Mouse (Mus musculus) c-Kit-positive CD71-positive TER-119-positive erythroid progenitor cells, embryonic 14.5 days (primary cell): ENCODE measurements around the gene Nfib.

ENCODE experiments used
- DNase-seq: peaks from one replicate; pipeline ENCODE4 v3.0.0-alpha.2; 2013; ENCODE audit warnings: low spot score

The Nfib gene

DNA sequence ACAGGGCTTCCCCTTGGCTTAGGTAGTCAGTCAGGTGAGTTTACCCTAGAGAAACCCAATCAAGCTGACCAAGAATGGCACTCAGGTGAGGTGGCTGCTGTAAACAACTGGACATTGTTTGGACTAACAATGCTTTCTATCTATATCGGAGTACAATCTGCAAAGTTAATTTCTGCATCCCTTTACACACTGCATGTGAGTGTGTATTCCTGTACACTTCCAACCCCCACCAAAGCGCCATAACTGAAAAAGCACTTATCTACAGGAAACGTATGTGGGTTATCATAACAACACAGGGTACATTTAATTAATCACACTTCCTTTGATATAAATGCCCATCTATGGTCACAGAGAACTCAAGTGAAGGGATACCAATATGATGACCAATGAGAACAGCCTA is 346.4 kb downstream of the Nfib start:
- DNase-seq: no peak

- no peak for DNase-seq
Observed at GRCm38 (mm10) chr4:82349006-82349405, 356.5 kb downstream of the Nfib start.

DNA sequence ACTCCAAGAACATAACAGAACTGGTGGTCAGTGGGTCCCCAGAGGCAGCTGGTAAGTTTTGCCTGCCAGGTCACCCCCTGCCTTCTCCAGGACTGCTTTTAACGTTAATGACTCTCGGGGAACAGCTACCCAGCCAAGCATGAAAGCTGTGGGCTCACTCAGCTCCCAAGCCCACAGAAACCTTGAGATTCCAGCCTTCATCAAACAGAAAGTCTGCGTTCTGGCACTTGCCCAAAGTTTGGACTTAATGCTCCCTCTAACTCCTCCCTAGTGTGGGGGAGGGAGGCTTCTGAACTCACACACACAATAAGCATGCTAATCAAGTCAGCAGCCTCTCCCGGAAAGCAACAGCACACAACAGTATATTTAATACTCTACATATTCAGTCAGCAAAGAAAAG is 360.8 kb downstream of the Nfib start:
- no peak for DNase-seq

GRCm38 (mm10) chr4:82344224-82344623 is 361.3 kb downstream of the Nfib start:
- DNase-seq: no peak

- DNase-seq: no peak
Observed at GRCm38 (mm10) chr4:82338930-82339329, 366.6 kb downstream of the Nfib start.

DNA sequence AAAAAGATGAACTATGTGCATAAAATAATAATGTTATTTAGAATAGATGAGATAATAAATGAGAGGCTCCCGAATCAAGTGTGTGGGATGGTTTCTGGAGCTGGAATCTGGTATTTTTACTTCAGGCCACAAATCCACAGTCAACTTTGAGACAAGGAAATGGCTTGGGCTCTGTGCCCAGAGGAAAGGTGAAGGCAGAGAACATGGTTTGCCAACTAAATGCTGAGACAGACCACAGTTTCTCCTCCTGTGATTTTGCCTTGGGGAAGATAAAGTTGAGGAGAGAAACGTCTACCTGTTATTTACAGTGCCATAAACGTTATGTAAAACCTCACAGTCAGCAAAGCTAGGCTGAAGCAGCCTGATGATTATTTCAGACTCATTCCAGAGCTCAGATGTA is 367.1 kb downstream of the Nfib start:
- no peak for DNase-seq

DNA sequence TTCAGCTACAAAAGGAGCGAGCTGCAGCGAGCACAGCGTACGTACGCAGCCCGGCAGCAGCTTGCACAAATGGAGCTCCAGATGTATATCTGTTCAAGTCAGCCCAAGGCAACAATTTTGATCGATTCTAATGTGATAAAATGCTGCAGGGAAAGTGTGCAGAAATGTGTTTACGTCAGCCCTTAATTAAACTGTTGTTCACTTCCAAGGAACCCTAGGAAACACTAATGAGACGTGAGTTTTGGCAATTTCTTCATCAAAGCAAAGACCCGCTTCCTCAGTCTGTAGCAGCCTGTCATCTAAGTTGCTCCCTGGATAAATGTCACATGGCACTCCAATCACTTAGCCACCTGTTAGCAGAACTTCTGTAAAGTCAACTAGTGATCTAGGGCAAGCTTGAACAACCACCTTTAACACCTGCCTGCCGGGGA is 368.6 kb downstream of the Nfib start:
- no peak for DNase-seq

DNA sequence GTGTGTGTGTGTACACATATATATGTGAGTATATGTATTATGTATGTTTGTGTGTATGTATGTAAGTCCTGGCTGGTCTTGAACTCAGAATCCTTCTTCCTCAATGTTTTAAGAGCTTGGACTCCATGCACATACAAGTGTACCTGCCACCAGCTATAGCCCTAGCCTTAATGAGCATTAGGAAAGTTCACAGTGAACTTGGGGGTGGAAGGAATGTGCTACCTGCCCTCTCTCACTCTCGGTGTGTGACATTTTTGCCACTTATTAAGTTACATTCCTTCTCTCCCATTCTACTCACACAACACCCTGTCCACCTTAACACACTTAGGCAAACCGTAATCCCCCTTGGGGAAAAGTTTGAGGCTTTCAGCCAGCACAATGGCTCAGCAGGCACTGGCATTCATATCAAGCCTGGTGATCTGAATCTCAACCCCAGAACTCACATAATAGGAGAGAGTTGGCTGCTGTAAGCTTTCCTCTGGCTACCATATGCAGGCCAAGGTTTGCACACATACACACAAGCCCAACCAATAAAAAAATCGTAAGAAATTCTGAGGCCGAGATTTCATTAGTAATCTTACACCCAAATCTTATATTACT is 370.2 kb downstream of the Nfib start:
- DNase-seq: no peak

DNA sequence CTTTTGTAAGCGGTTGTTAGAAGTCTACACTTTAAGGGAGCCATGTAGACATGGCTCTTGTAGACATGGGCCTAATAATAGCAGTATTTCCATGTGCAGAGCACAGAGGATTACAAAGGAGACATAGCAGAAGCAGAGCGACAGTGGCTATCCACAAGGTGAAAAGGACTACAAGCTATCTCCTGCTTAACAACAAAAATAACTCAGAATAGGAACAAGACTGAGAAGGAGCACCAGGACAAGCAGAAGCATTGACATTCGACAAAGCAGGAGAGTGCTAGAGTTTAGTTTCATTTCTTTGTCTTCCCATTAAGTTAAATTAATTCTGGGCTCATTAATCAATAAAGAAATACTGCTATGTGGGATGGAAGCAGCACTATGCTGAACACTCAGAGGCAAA is 372.1 kb downstream of the Nfib start:
- no peak for DNase-seq

DNA sequence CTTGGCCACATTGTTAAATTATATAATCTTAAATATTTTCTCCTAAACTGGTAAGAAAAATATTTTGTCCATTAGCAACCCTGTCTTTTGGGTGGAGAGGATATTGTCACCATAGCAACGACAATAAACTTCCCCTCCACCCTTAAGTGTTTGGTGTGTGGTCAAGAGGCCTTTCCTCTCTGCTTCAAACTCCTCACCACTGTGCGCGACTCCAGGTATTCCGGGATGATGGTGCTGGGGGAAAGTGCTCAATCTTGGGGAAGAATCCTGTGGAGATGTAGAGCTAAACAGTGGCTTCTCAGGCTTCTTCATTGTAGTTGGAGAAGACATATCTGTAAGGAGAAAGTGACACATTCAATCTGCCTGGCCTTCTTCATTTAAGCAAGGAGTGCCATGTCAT is 375.5 kb downstream of the Nfib start:
- DNase-seq: no peak

DNA sequence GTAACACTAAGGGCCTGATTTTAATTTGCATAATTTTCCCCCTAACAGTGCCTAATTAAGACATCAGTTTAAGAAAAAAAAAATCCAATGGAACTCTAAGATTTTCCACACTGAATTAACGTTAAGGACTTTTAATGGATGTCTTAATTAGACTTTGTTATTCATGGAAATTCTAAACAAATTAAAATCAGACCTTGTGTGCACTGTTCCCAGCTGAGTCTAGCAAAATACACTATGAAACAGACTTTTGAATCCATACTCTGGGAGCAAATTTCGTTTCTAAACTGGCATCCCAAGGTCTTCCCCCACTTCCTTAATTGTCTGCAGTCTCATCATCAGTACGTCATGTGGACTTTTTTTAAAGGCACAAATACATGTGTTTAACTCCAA is 379.4 kb downstream of the Nfib start:
- no peak for DNase-seq

- no peak for DNase-seq
Observed at GRCm38 (mm10) chr4:82325409-82326139, 380.0 kb downstream of the Nfib start.

DNA sequence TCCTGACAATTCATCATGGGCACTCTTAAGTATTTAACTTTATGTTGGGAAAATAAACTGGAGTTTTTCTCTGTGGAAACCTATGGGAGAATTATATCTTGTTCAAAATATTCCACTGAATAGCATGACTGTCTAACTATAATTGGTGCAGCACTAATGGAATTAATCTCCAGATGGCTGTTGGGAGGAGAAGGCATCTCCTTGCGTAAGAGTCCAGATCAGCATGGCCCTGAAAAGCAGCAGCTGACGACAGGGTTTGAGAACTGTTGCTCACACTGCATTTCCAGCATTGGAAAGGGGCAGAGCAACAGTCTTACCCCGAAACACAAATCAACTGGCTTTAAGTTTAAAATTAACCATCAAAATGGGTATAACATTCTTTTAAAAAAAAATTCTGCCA is 380.6 kb downstream of the Nfib start:
- no peak for DNase-seq

- DNase-seq: no peak
Observed at GRCm38 (mm10) chr4:82321008-82321407, 384.5 kb downstream of the Nfib start.

DNA sequence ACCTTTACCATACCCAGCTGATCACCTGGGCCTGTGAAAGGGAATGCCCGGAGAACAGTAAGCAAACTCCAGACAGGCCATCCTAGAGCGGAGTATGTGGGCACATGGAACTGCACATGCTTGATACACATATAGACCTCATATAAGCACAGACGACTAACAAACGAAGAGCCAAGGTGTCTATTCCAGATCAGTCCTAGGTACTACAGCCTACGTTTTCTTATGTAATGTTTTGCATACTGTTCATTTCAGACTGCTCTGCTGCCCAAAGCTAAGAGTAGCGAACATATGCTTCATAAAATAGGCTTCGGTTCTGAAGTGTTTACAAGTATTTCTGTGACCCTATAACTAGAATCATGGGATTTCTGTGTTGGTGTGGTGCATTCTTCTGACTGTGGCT is 386.2 kb downstream of the Nfib start:
- DNase-seq: no peak

DNA sequence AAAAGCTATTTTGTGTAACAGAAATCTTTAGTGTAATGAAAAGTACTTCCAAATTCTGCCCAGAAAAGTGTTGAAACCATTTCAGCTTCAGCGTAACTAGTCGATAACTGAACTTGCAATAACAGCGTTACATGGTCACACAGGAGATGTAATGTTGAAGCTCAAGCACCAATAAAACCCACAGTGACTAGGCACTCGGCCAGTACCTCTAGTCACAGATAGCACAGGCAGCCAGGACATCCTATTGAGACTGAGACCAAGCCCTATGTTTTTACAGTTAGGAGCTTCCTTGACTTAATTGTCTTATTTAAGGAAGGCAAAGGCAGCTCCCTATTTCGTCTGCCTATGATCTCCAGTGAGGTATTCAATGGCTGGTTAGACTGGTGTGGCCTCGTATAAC is 389.4 kb downstream of the Nfib start:
- DNase-seq: no peak

DNA sequence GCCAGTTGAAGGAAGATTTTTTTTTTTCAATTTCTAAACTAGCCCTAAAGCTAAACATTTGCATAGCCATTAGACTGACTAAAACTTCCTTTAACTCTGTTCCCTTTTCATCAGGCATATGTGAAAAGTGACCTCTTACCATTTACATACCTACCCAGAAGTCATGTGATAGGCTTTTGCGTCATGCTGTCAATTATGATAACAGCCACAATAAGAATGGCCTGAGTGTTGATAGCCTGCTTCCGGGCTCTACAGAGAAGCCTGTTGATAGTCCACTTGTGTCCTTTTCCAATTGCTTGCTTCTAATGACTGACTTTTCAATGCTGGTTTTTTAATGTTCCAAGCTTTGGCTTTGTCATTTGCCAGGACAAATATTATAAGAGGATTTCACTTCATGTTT is 389.8 kb downstream of the Nfib start:
- no peak for DNase-seq

- DNase-seq: no peak
Observed at GRCm38 (mm10) chr4:82310924-82311734, 394.4 kb downstream of the Nfib start.

DNA sequence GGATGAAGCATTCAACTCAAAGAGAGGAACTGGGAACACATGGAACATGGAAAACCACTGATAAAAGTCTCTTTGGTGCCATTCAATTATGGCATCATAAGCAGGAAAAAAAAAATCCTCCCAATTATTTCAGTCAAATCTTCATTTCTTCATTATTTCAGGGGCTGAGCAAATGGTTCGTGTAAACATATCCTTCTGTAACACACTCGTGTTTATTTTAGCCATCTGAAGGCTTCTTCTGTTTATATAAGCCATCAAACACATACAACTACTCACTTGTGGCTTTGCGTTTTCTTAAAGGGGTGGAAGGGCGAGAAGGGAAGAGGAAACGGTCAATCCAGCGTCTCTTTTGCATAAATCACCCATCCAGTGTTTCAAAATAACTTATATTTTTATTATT is 399.5 kb downstream of the Nfib start:
- DNase-seq: no peak

DNA sequence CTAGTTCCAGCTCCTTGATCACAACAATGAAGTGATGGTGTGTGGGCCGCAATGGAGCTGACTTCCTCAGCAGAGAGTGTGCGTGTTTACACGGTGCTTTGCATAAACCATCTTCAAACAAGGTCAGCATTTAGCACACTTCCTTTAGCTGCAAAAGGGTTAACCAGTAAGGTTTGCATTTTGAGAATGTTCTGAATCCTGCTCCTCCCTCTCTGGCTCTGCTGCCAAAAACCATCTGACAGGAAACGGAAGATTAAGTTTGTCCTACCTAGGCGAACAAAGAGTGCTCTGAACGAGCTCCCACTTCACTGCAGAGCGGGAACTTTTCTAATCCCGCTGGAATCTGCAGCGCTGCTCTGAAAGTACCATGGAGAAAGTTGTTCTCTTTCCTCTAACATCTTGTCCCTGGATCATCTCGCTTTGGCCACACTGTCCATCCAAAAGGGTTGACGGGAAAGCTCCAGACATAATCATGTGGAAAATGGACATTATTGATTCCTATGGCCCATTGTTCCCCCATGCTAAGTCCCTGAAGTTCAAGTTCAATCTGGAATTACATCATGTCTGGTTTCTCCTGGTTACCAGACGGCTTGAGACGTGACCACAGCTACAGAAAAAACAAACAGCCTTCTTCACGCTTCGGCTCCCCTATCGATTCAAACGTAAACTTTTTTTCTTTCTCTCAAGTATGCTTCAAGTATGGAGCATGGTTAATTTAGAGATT is 401.2 kb downstream of the Nfib start:
- no peak for DNase-seq

DNA sequence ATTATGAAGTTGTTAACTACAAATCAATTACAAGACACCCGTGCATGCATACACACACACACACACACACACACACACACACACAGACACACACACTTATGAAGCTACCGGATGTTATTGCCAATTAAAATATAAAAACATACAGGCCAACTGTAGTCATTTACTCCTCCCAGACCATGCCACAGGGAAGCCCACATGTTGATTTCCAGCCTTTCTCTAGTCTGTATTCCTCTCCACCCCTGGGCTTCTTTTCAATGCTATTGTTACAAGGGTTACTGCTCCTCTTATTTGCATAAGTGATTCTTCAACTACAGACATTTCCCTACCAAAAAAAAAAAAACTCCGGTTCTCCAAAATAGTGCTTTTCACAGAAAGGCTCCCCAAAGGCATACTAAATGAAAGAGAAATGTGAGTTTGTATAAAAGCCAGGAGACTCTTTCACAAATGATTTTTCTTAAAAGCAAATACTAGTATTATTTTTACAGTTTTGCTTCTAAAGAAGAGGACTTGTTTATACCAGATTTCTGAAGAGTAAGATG is 402.1 kb downstream of the Nfib start:
- no peak for DNase-seq

- no peak for DNase-seq
Observed at GRCm38 (mm10) chr4:82302901-82303300, 402.6 kb downstream of the Nfib start.
